Mouse (Mus musculus) cerebellum, adult 11-12 months (tissue): Measurements from ENCODE around the gene Zdhhc24.
"Not testable (repeated sequence)": the region's sequence is repeated elsewhere in the genome, so short reads cannot be mapped to it uniquely, and the experiment has no call there.

Experiments used
- DNase-seq: peaks from one replicate; pipeline ENCODE4 v3.0.0; 2022

The Zdhhc24 gene

DNA sequence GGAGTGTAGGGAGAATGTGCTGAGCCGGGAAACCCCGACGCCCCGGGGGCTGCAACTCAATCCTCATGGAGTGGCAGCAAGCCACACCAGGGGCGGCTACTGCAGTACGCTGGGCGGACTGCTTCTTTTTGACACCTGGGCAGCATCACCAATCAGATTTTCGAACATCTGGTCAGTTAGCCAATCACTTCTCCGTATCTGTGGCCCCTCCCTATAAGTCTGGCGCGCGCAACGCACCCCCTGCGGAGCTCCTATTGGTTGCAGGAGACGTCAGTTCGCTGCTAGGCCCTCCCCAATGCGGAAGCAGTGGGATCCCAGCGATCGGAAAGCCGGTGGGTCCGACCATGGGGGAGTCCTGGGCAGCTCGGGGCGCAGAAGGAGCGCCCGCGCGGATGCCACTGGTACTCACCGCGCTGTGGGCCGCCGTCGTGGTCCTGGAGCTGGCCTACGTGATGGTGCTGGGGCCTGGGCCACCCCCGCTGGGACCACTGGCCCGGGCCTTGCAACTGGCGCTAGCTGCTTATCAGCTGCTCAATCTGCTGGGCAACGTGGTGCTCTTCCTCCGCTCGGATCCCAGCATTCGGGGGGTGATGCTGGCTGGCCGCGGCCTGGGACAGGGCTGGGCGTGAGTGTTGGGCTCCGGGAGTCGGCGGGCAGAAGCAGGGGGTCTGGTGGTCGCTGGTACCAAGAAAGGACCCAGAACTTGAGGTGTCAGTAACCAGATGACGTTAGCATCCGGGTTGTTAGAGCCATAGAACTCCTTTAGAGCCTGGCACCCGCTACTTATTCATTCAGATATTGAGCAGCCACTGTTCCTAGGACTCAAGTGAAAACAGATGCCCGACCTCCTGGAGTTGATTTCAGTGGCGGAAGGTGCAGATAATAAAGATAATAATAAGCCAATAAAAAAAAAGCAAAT is at the start of gene Zdhhc24:
Zdhhc24 (plus strand) TSS at position 264 of the 919 bp plus-strand sequence.
- DNase-seq: peak; percentile 94

DNA sequence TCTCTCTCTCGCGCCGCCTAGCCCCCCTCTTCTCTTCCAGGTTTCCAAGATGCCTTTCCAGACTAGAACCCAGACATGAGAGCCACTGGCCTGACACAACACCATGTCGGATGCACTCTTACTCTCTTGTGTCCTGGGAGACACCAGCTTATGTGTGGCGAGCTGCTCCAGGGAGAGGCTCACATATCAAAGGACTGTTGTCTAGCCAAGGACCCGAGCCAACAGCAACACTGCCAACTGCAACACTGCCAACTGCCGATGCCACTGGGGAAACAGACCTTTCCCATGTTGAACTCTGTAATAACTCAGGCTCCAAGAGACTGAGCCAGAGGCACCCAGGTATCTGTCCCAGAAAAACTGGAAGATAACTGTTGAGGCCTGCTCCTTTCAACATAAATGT is 49.3 kb upstream of the Zdhhc24 start:
- DNase-seq: peak; percentile 80

GRCm38 (mm10) chr19:4833977-4834376 is 44.5 kb upstream of the Zdhhc24 start:
- no peak for DNase-seq

- DNase-seq: no peak
Observed at GRCm38 (mm10) chr19:4836096-4836495, 42.4 kb upstream of the Zdhhc24 start.

DNA sequence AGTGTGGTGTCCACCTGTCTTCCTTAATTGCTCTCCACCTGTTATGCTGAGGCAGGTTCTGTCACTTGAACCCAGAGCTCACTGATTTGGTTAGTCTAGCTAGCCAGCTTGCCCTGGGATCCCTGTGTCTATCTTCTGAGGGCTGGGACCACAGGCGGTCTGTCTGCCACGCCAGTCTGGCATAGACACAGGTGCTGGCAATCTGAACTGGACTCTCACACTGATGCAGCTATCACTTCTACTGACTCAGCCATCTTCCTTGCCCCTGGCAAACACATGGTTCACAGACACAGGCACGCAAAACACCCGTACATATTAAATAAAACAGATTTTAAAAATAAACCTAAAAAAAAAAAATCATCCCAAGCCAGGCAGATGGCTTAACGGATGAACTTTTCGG is 41.4 kb upstream of the Zdhhc24 start:
- no peak for DNase-seq

DNA sequence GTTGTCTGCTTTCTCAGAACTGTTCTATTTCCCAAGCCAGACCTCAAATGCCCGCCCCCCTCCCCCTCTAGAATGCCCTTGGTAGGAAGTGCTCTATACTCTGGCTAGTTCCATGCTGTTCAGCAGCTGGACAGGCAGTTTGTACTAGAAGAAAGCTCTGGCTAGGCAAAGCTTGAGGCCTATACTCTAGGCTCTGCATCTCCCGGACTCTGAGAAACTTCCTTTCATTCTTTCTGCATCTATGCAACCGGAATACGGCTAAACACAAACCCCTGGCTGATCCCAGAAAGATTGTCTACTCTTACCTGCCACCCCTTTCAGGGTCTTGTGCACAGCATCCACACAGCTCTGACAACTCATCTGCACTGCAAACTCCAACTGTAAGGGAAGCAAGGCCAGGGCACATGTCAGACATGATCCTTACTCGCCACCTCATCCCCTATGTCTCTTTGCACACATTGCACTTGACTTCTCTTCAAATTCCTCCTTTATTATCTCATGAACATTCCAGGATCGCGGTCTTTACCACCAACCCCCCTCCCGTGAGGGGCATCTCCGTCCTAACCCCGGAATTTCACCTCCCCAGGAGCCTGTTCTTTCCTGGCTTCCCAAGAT is 39.8 kb upstream of the Zdhhc24 start:
- no peak for DNase-seq

DNA sequence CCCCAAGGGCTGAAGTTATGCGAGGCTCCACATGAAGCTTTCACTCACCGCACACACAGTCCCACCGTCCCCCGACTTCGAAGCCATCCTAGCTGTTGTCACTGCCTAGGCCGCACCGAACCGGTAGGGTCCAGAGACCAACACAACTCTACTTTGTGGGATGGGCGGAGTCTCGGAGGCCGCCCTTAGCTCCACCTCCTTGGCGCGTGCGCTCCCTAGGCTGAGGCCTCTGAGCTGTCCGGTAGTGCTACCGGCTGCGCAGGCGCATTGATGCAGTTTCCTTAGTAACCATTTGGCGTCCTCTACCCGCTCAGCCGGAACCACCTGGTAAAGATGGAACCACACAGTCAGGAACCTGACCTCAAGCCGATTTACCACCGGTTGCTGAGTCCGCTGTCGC is 39.3 kb upstream of the Zdhhc24 start, which contains the start of the genes Ccs and Ccdc87:
Ccs (minus strand) TSS at position 184 of the 400 bp plus-strand sequence.
Ccdc87 (plus strand) TSS at position 218 of the 400 bp plus-strand sequence.
- peak; percentile 97 for DNase-seq

DNA sequence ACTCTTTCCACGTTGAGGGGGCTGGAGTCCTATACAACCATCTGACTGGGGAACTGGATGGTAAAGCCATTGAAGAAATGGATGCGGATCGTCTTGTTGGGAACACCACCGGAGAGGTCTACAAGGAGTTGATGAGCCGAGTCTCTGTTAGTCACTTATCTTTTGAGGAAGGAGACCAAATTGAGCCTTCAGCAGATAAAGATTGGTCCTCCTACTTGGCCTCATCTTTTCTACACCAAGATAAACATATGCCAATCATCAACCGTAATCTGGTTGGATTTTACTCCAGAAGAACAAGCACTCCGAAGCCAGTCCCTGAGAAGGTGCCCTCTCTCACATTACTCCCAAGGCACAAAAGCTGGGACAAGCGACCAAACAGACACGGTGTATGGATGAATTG is 37.6 kb upstream of the Zdhhc24 start:
- no peak for DNase-seq

- no peak for DNase-seq
Observed at GRCm38 (mm10) chr19:4842611-4843010, 35.9 kb upstream of the Zdhhc24 start.

- no peak for DNase-seq
Observed at GRCm38 (mm10) chr19:4845846-4846245, 32.6 kb upstream of the Zdhhc24 start.

- DNase-seq: no peak
Observed at GRCm38 (mm10) chr19:4847490-4847889, 31.0 kb upstream of the Zdhhc24 start.

- no peak for DNase-seq
Observed at GRCm38 (mm10) chr19:4849800-4850199, 28.7 kb upstream of the Zdhhc24 start.

GRCm38 (mm10) chr19:4850281-4850680 is 28.2 kb upstream of the Zdhhc24 start:
- DNase-seq: no peak

DNA sequence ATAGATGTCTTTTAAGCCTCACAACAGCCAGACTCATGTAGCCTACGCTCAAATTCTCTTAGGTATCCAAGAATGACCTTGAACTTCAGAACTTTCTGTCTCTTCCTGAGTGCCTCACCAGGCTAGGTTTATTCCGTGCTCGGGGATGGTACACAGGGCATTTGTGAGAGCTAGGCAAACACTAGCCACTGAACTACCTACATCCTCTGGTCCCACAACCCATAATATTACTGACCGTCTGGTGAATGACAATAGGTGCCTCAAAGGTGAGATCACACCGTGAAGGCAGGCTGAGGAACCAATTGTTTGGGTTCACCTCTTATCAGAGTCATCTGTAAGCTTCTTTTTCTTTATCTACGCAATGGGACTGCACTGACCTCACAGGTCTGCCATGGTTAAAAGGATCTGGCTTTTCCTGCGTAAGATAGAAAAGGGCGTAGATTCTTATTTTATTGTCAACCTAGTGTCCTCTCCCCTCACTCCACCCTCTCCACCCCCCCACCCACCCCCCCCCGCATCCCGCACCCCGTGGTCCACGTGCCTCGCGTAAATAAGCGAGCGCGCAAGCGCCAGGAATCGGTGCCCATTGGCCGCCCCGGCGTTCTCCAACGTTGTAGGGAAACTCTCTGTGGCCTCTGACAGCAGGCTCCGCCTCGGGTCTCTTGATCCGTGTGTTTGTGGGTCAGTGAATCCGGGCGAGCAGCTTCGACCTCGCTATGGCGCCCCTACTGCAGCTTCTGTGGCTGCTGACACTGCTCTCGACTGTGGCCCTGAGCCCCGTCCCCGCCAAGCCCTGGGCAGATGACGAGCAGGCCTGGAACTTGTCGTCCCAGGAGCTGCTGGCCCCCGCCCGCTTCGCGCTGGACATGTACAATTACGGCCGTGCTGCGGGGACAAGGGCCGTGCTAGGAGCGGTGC is 23.7 kb upstream of the Zdhhc24 start, which contains the start of gene Ctsf:
Ctsf (plus strand) TSS at position 579 of the 918 bp plus-strand sequence.
- peak; percentile 95 for DNase-seq

DNA sequence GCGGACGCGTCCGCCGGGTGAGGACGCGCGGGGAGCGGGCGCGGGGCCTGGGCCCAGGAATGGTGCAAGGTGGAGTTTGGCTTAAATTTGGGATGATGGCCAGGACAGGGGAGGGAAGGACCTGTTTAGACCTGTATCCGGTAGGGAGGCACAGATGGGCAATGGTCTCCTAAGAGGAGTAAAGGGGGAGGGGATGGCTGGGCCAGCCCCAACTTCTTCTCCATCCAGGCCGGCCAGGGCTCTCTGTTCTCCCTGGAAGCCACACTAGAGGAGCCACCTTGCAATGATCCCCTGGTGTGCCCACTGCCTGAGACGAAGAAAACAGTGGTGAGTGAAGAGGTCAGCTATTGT is 23.0 kb upstream of the Zdhhc24 start:
- DNase-seq: no peak

- no peak for DNase-seq
Observed at GRCm38 (mm10) chr19:4855951-4856350, 22.5 kb upstream of the Zdhhc24 start.

DNA sequence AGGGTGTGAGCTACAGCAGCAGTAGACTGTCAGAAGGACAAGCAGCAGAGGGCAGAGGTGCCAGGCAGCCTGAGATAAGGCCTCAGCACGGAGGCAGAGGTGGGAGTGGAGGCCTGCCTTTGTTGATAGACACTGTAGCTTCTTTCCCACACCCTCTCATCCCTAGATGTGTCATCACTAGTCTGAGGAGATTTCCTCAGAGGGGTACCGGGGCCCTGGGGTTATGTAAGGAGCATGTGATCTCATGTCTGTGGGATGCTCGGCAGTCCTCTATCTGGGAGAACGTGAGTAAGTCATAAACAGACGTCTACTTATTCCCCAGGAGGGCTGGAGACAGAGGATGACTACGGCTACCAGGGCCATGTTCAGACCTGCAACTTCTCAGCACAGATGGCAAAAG is 19.4 kb upstream of the Zdhhc24 start:
- DNase-seq: no peak

- no peak for DNase-seq
Observed at GRCm38 (mm10) chr19:4863048-4863447, 15.4 kb upstream of the Zdhhc24 start.

GRCm38 (mm10) chr19:4865147-4865546 is 13.3 kb upstream of the Zdhhc24 start:
- DNase-seq: no peak

DNA sequence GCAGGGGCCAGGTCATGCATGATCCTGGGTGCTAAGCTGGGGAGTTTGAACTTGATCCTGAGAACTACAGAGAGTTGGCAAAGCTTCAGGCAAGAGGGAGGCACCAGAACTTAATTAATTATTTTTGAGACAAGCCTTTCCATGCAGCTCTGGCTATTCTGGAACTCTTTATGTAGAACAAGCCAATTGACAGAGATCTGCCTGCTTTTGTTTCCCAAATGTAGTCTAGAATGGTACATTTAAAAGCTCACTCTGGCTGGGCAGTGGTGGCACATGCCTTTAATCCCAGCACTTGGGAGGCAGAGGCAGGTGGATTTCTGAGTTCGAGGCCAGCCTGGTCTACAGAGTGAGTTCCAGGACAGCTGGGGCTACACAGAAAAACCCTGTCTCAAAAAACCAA is 3.9 kb upstream of the Zdhhc24 start:
- not testable (repeated sequence) for DNase-seq

GRCm38 (mm10) chr19:4876241-4876640 is 2.2 kb upstream of the Zdhhc24 start:
- DNase-seq: no peak

GRCm38 (mm10) chr19:4876755-4877154 is 1.7 kb upstream of the Zdhhc24 start:
- DNase-seq: no peak

DNA sequence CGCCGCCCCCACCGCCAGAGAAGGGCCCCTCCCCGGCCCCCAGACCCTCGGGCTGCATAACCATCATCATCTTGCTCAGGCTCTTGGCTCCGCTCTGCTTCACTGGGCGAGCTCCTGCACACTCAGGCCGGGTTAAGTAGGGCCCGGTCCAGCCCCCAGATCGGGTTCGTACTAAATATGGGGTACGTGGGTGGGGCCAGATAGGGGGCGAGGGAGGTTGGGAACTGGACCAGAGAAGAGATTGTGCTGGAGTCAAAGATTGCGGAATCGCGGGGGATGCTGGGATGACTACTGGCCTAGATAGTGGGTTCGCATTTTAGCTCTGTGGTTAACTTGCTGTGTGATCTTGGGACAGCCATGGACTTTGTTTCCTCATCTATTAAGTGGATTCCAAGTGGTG is 683 bp upstream of the Zdhhc24 start, which contains the start of gene Actn3:
Actn3 (minus strand) TSS at position 125 of the 400 bp plus-strand sequence.
- DNase-seq: no peak
